Mouse (Mus musculus) heart, adult 9 months (tissue): ENCODE results near the gene Htatsf1.

ENCODE experiments used
- DNase-seq, 2 experiments: peaks; one replicate each; pipeline ENCODE4 v3.0.0; 2022; ENCODE audit warnings: low spot score in 2 of 2

Gene Htatsf1

DNA sequence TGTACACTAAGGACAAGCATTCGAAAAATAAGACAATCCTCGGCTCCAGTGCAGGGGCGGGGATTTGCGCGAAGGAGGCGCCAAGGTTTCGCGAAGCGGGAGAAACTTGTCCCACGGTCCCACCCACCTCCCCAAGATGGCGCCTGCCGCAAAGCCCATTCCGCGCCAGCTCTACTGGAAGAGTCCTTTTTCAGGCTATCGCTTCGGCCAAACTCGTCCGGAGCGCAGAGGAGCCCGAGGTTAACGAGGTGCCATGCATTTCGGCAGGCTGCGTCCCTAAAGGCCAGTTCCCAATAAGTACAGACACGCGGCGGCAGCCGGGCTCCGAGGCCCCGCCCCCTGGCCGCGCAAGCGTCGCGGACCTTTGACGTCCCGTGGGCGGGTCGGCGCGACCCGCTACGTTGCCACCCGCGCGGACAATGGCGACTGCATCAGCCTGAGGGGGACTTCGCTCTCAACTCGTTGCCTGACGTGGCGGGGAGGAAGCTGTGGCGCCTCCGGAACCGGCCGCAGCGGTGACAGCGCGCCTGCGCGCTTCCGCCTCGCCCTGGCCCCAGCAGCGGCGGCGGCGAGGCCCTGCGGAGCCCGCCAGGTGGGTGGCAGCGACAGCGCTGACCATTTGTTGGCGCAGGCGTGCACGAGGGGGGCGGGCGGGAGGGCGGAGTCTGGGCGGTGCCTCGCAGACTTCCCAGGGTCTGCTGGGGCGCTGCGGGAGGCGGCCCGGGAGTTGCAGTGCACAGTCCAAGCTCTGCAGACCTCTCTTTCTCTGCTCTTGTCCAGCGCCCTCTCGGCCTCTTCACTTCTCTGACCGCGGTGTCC is at the start of gene Htatsf1:
Gene Htatsf1, plus strand, starts transcription at position 410 of the 819 bp plus-strand sequence.
- DNase-seq: peak; percentile 77 to 79

DNA sequence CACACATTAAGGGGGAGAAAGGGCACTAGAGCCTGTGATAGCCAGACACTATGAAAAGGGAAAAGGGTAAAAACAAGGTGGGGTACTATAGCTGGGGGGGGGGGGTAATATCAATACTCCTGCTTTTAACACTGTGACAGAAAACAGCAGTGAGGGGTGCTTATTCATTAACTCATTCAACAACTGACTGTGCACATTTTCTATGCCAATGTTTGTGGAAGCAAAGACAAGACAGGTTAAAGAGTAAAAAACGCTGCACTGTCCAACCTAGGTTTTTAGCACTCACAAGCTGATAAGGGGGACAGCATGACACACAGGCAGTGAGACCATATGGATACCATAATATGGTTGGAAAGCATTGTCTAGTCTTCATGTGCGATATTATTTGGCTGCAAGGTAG is 40.5 kb upstream of the Htatsf1 start:
- no peak for DNase-seq

DNA sequence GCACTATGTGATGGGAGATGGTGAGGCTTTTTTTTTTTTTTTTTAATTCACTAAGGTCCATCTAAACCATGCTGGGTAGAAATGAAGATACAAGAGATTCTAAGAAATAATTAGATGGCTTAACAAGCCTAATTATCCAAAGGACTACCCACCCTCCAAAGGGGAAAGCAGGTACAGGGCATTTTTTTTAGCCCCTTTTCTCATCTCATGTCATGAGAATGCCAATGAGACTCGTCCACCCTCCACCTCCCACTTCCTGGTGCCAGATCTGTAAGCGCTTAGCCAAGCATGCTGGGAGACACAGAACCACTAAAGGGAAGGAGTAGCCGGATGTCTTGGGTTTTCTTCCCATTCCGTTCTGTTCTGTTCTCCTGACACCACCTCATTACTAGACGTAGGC is 10.6 kb upstream of the Htatsf1 start, which contains the start of gene Brs3:
Gene Brs3, plus strand, starts transcription at position 301 of the 400 bp plus-strand sequence.
- DNase-seq: no peak

DNA sequence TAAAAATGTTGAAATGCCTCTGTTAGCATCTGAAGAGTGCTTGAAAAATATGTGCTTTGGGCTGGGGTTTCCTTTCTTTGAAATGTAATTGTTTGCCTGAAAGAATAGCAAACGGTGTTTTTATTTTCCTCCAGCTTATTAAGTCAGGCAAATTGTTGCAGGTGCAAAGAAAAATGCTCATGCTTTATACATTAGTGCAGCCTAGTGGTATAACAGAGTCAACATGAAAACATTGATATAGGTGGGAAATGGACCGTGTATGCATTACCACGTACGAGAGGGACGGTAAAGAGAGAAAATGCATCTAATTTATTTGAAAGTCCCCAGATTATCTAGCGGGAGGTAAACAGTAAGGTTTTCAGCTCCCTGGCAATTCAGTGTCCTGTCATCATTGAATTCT is 9.5 kb upstream of the Htatsf1 start:
- DNase-seq: no peak

DNA sequence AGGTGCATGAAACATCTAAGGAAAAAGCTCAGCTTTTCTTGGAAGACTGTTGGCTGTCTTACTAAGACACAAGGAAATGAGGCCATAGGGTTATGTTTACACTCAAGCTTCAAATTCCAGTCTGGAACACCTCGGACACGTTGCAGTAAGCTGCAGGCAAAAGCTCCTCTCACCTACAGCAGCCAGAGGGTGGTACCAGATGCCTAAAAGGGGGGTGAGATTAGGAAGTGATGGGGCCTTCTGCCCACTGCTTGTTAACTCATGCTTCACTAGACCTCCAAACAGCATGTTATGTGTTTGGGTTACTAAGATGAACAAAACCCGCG is 572 bp upstream of the Htatsf1 start:
- DNase-seq: no peak

DNA sequence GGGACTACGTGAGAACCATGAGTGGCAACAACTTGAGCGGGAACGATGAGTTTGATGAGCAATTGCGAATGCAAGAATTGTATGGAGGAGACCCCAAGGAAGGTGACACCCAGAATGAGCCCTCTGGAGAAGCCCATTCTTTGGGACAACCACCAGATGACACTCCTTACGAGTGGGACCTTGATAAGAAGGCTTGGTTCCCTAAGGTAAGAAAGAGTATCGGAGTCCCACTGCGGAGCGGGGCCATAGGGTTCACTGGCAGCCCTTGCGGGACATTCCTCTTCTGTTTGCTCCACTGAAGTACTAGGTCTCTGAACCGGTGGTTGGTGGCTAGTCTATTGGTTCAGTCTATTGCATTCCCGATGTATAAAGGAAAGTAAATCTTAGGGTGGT is 606 bp downstream of the Htatsf1 start:
- DNase-seq: no peak

DNA sequence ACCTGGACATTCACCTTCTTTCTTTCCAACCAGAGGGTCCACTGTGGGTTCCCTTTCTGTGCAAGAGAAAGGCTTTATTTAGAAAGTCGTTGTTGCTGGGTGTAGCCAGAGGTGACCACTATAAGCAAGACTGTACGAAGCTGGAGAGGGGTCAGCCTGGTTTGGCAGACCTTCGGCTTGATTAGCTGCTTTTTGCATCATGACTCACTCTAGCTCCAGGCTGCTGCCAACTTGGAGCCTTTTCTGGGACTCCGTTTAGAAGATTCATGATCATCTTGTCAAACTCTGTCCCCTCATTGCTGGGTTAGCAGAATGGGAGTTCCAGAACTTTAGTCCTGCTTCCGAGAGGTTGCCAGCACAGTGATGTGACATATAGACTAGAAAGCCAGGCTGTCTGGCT is 28.1 kb downstream of the Htatsf1 start:
- no peak for DNase-seq

DNA sequence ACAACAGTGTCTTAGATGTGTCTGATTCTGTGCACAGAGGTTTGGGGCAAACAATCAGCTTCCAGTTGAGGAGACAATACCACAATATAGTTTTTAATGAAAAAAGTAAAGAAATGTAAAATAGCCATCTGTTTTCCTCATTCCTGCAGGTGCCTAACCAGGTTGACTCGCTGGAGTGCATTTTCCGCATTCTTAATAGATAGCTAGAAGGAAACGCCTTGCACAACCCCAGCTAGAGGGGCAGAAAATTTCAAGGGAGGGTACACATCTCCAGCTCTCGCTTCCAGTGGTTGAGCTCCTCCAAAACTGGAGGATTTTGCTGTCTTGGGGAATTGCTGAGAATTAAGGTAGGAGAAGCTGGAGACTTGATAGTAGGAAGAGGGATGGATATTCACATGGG is 34.4 kb downstream of the Htatsf1 start, which contains the start of gene Vgll1:
Gene Vgll1, plus strand, starts transcription at position 301 of the 400 bp plus-strand sequence.
- no peak for DNase-seq

DNA sequence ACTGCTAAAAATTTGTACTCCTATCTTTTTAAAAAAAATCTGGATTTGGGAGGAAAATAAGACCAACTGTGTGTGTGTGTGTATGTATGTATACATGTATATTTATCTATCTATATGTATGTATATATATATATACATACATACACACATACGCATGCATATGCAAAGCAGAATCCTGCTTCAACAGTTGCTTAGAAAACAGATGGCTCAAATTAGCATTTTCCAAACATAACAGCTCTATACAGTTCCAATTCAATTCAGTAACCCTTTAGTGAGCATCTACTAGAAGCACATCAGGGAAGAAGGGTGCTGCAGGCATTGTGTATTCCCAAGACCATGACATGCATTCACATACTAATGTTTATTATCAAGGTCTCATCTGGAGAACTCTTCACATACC is 50.0 kb downstream of the Htatsf1 start:
- no peak for DNase-seq

DNA sequence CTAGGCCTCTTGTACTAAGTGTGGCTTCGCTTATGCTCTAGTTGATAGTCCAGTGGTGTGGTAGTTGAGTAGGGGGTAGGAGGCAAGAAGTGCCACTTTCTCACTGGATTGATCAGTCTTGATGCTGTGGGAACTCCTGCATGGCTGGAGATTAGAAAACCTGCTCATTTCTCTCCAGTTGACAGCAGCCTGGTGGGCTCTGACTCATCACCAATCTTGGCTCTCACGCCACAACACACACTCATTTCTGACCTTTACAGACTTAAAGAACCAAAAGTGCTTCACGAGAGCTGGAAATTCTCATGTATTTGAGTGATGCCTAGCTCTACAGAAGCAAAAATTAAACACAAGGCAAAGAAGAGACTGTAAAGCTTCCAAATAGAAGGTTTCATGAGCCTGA is 53.6 kb downstream of the Htatsf1 start:
- DNase-seq: no peak
